Mouse (Mus musculus) thymus, postnatal 4 days (tissue): ENCODE data around the gene Idi2.
A peak's percentile ranks its signal among the peaks of the same experiment; 100 is the strongest.
"Not testable (repeated sequence)": the region's sequence is repeated elsewhere in the genome, so short reads cannot be mapped to it uniquely, and the experiment has no call there.

Source experiments
- DNase-seq: peaks from one replicate; pipeline ENCODE4 v3.0.0; 2021

The Idi2 gene

DNA sequence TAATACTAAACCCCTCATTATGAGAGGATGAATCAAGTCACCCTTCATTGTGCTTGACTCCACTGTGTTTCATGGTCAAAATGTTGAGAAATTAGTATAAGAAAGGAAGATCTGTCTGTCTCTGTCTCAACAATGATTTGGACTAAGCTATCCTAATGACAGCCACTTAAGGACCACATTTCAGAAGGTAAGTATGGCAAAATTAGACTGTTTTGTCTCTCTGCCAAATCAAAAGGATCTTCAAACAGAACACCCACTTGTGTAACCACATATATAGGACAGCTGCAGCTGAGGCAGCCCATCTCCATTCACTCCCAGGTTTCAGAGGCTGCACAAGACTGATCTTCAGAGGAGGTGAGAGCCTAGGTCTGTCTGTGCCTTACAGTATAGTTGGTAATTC lies at the start of gene Idi2:
TSS of gene Idi2 (plus strand) at position 301 of the 400 bp plus-strand sequence.
- DNase-seq = not testable (repeated sequence)

DNA sequence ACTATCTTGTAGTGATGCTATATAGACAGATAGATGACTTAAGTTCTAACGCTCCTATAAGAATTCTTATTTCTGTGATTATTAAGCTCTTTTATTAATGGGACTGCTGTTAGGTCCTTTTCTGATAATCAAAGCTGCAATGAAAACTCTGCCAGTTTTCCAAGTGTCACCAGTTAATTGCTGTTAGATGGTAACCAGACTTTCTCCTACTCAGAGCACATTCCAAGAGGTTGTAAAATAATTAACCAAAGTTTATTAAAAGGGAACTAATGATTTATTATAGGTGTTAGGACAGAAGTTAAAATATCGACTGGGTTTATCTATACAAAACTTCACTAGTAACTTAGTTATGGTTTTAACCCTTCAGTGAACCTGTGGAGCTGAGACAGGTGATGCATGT lies 46.7 kb upstream of the Idi2 start:
- DNase-seq = not testable (repeated sequence)

DNA sequence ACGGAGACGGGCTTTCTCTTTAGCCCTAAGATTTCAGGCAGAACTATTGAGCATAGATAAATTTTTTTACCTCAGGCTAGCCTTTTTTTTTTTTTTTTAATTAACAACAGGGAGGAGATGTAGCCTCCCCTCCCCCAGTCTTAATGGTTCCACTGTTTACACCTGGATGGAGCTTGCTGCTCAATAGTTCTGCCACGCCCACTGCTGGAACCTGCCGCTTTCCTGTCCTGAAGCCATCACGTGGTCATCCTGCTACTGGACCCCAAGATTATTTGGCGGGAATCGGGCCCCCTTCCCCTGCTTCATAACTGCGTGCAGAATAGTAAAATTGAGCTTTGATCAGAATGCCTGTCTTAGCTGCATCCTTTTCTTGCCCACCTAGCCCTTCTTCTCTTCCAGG lies 38.8 kb upstream of the Idi2 start:
- DNase-seq = not testable (repeated sequence)

DNA sequence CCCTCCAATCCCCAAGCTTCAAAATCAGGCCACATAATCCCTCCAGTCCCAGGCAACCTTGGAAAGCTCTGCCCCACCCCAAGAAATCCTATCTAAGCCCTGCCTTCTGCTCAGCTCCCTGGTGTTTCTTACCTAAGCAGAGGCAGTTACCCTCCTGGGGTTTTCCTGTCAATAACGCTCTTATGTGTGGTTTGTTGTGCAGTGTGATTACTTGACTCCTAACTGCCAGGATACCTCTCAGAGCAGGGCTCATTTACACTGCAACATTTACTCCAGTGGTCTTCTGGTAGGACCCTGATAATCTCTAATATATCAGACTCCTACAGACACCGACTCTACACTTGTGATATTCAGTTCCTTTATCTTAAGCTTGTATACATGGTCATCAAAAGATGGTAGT lies 19.2 kb upstream of the Idi2 start:
- no peak for DNase-seq

DNA sequence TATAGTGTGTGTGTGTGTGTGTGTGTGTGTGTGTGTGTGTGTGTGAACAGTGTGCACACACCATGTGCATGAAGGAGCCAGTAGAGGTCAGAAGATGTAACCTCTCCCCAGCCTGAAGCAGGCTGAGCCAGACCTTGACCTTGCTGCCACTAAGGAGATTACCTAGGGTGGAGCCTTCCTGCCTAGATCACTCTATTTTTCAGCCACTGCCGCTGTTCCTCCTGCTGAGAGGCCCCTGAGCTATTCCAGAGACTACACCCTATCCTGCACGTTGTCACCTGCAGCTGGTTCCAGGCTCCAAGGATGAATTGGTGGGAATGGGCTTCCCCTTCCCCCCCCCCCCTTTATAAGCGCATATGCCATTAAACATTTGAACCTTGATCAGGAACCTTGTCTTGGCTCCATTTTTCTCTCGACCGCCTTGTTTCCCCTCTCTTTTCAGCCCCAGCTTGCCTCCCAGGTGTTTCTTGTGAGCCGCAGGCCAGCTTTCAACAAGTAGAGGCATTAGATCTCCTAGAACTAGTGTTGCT lies 15.0 kb upstream of the Idi2 start:
- not testable (repeated sequence) for DNase-seq

DNA sequence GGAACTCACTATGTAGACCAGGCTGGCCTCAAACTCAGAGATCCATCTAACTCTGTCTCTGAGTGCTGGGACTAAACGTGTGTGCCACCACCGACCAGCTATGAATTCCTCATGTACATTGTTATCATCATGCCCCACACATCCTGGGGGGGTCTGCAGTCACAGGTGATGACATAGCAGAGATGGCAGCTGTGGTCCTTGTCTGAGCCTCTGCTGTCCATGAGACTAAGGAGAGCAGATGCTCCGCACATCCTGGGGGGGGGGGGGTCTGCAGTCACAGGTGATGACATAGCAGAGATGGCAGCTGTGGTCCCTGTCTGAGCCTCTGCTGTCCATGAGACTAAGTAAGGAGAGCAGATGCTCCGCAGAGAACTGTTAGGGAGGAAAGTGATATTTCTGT lies 11.6 kb upstream of the Idi2 start:
- DNase-seq = not testable (repeated sequence)

- DNase-seq = not testable (repeated sequence)
Observed at GRCm38 (mm10) chr13:8941701-8942100, 11.0 kb upstream of the Idi2 start.

DNA sequence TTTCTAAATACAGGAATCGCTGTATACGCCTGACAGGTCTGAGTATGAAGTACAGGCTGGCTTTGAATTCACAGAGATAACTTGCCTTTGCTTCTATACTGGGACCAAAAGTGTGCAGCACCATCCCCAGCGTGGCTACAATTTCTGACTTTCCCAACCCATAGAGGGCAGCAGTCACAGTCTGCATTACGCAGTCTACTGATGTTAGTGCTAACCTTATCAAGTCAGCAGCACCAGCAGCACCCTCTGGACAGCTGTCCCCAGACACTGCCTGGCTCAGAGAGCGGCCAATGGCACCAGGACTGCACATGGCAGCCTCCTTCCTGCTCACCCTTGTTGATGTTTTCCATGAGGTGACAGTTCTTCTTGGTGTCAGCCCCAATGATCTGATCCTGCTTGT lies 8.8 kb upstream of the Idi2 start:
- DNase-seq = not testable (repeated sequence)

DNA sequence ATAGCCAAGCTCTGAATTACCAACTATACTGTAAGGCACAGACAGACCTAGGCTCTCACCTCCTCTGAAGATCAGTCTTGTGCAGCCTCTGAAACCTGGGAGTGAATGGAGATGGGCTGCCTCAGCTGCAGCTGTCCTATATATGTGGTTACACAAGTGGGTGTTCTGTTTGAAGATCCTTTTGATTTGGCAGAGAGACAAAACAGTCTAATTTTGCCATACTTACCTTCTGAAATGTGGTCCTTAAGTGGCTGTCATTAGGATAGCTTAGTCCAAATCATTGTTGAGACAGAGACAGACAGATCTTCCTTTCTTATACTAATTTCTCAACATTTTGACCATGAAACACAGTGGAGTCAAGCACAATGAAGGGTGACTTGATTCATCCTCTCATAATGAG lies 4.5 kb upstream of the Idi2 start, which contains the start of gene Gm9745:
TSS of gene Gm9745 (minus strand) at position 101 of the 400 bp plus-strand sequence.
- DNase-seq = not testable (repeated sequence)

- not testable (repeated sequence) for DNase-seq
Observed at GRCm38 (mm10) chr13:8955127-8955526, 2.5 kb downstream of the Idi2 start.

- DNase-seq = not testable (repeated sequence)
Observed at GRCm38 (mm10) chr13:8956873-8957272, 4.2 kb downstream of the Idi2 start.

GRCm38 (mm10) chr13:8959058-8959457 lies 6.4 kb downstream of the Idi2 start:
- DNase-seq = not testable (repeated sequence)

DNA sequence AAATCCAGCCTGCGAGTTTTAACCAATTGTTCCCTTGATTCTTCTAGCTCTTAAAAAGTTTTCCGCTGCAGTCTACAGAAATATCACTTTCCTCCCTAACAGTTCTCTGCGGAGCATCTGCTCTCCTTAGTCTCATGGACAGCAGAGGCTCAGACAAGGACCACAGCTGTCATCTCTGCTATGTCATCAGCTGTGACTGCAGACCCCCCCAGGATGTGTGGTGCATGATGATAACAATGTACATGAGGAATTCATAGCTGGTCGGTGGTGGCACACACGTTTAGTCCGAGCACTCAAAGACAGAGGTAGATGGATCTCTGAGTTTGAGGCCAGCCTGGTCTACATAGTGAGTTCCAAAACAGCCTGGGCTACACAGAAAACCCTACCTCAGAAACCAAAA lies 6.9 kb downstream of the Idi2 start:
- DNase-seq = not testable (repeated sequence)

GRCm38 (mm10) chr13:8961128-8961888 lies 8.6 kb downstream of the Idi2 start:
- DNase-seq = not testable (repeated sequence)

GRCm38 (mm10) chr13:8962266-8962665 lies 9.6 kb downstream of the Idi2 start:
- not testable (repeated sequence) for DNase-seq

DNA sequence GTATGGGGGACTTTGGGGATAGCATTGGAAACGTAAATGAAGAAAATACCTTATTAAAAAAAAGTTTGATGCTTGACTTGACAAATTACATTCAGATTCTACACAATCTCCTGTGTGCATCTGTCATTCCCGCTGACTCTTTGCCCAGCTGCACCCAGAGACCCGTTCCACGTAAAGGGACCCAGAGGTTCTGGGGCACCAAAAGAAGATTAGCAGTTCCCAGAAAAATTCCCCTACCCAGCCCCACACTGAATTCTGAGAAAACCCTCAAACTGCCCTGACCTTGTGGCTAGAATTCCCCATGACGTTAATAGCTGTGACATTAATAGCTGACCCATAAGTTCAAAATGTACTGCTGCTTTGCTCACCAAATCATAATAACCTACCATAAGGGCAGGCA lies 12.6 kb downstream of the Idi2 start:
- DNase-seq = no peak

DNA sequence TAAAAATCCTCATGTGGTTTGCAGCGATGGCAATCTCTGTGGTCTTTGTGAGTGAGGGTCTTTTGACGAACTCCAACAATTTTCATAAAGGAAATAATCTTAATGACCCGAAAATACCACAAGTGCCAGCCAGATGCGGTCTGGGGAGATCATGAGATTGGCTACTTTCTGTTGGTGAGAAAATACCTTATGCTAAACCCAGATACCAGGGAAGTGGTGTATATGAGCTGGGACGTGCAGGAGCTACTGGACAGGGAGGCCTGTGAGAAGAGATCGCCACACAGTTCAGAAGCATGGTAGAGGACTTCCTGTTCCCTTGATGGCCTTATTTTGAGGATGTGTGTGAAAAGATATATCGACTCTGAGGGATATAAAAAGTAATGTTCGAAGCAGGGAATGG lies 15.1 kb downstream of the Idi2 start:
- DNase-seq = no peak

DNA sequence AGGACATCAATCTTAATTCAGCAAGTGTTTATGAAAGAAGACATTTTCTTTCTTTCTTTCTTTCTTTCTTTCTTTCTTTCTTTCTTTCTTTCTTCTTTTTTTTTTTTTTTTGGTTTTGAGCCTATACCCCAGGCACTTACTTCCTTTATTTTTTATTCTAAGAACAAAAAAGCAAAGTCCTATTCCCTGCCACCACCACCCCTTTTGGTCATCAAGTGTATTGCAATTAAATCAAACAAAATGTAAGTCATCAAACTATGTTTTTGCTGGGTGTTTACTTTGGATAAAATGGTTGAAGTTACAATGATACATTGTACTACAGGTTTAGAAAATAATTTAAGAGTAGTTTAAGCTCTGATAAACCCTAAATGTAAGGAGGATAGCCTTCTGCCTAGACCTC lies 19.7 kb downstream of the Idi2 start:
- DNase-seq = no peak

DNA sequence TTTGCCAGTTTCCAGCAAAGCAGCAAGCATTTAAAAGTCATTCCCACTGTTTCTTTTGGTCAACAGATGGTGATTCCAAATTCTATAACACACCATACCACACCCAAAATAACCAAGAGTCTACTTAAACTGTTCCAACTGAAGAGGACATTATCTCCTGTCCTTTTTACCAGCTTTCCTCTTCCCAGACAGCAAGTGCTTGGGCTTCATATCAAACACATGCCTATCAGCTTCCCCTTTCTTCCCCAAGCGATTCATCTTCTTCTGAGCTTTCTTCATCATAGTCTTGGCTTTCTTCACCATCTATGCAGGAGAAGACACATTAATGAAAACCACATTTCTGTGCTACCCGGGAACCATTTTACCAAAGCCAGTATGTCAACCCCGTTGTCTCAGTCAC lies 20.3 kb downstream of the Idi2 start:
- DNase-seq = no peak

- no peak for DNase-seq
Observed at GRCm38 (mm10) chr13:8992231-8992630, 39.6 kb downstream of the Idi2 start.

- DNase-seq = no peak
Observed at GRCm38 (mm10) chr13:8995159-8995989, 42.7 kb downstream of the Idi2 start.

DNA sequence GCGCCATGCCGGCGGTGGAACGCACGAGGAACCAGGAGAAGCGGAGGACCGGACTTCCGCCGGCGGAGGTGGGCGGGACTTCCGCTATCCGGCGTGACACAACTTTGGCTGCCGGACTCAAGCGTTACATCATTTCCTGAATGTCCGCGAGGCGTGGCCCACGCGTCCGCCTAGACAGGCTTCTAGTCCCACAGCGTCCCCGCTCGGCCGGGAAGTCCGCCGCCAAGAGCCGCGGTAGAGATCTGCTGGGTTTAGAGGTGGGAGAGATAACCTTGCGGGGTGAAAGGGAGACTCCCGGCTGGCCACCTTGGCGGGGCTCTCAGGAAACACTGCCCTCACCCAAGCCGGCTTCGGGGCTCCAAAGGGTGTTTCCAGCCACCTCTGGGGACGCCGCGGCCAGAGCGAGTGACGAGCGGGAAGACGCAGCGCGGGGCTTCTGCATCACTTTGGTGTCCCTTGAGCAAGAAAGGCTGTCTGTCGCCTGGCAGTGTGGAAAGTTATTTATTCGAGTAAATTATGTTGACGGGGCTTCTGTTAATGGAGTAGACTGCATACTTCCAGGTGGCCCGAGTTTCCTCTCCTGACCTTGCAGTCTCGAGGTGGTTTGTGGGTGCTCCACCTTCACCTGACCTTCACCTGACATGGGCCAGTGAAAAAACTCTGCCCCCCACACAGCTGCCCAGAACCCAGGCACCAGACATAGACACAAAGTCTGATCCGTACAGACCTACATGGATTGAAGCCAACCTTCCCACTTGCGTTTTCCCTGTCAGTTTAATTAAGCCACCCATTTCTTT lies 43.5 kb downstream of the Idi2 start, which contains the start of gene Gtpbp4:
TSS of gene Gtpbp4 (minus strand) at position 94 of the 797 bp plus-strand sequence.
- peak; percentile 96 for DNase-seq

DNA sequence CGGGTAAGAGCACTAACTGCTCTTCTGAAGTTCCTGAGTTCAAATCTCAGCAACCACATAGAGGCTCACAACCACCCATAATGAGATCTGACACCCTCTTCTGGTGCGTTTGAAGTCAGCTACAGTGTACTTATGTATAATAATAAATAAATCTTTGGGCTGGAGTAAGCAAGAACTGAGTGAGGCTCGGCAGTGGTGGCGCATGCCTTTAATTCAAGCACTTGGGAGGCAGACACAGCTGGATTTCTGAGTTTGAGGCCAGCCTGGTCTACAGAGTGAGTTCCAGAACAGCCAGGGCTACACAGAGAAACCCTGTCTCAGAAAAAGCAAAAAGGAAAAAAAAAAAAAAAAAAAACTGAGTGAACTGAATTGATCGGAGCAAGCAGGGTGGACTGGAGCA lies 44.6 kb downstream of the Idi2 start:
- DNase-seq = peak; percentile 5
